Mouse (Mus musculus): ENCODE measurements around the gene Qser1. TPM values are rescaled to one million over a fixed set of nuclear protein-coding genes. Genes with fewer than 3 reads are reported as not detected.
A peak's percentile ranks its signal among the peaks of the same experiment; 100 is the strongest.

Qser1 gene
- polyA plus RNA-seq, 1 experiment from 2014 or later = 8.0 TPM

DNA sequence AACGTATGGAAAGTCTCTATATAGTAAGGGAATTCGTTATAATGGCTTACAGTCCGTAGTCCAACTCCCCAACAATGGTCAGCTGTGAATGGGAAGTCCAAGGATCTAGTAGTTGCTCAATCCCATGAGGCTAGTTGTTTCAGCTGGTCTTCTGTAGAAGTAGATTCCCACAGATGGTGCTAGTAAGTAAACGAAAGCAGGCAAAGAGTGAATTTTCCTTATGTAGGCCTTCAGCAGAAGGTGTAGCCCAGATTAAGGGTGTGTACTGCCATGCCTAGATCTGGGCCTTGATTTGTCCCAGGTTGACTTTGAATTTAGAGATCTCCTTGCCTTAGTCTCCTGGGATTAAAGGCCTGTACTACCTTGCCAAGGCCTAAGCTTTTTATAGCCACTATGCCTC is 100.3 kb downstream of the Qser1 start, which contains the start of gene Pin1rt1:
TSS of gene Pin1rt1 (minus strand) at position 101 of the 400 bp plus-strand sequence.
- no peak within 1 kb of the TSS for H3K4me2 ChIP-seq (replicated peaks)
- 90% methylated on average over 4 of the region's 4 CpGs for WGBS
- no peak for ATAC-seq

DNA sequence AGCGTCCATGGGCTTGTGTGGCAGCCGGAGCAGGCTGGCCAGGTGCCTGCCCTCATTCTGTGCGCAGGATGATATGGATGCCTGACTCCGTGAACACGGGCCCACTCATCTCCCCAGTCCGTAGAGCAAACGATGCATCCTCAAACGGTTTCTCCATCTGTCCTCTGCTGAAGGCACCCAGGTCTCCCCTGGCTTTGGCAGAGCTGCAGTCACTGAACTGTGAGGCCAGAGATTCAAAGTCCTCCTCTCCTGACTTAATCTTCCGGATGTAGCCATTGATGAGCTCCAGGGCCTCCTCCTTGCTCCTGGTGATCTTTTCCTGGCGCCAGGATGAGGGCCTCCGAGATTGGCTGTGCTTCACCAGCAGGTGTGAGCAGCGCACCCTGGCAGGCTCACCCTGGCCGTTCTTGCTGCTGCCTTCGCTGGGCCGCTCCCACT is 102.3 kb downstream of the Qser1 start:
- WGBS = 48% methylated on average over 15 of the region's 15 CpGs
- ATAC-seq = no peak
- no peak overlapping the region; the same call in 1 of the 2 replicates for H3K4me2 ChIP-seq (replicated peaks)

More for the DNA sequence above, 100.3 kb downstream of the Qser1 start, which contains the start of gene Pin1rt1:
- Histone ChIP-seq H3K27me3 (replicated peaks) (no peaks in the 10 kb centered on the region), H3K27ac (no peak within 1 kb of the TSS), H3K36me3 (no peaks in the 10 kb centered on the region), H3K9me3 (no peaks in the 10 kb centered on the region), H3K4me1 (replicated peaks) (0 out of 2 replicates have a peak, but pooled peaks cover under 1% of the 10 kb centered on the region), H3K4me3 (replicated peaks) (no peak within 1 kb of the TSS), H3K9ac (no peak within 1 kb of the TSS)

DNA sequence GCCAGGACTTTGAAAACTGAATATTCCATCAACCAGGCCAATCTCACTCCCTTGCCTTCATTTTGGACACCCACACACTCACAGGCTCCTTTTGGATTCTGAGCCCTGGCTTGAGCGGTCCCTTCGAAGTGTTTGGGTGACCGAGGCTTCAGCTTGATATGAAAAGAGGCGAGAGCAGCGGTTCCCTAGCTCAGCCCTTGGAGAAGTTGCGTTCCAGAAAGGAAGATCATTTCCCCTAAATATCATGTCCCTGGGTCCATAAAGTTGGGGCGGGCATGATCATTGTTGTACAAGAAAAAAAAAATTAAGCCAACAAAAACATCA is 104.1 kb downstream of the Qser1 start:
- 3% methylated on average over 7 of the region's 7 CpGs for WGBS
- Histone ChIP-seq H3K36me3 (no peaks in the 10 kb centered on the region), H3K27ac (peak overlapping the region; percentile 71; the same call in 1 of the 2 replicates), H3K4me3 (replicated peaks) (peak overlapping the region; percentile 72), H3K4me1 (replicated peaks) (0 out of 2 replicates have a peak, but pooled peaks cover 5% of the 10 kb centered on the region), H3K9me3 (no peaks in the 10 kb centered on the region), H3K27me3 (replicated peaks) (no peaks in the 10 kb centered on the region), H3K4me2 (replicated peaks) (peak overlapping the region; percentile 76), H3K9ac (peak overlapping the region; percentile 66)
- no peak; the same call in 1 of the 2 replicates for ATAC-seq

More for the DNA sequence above, 102.3 kb downstream of the Qser1 start:
- no peak overlapping the region for H3K27ac ChIP-seq
- 0 out of 2 replicates have a peak, but pooled peaks cover 5% of the 10 kb centered on the region for H3K4me1 ChIP-seq (replicated peaks)
- no peaks in the 10 kb centered on the region for H3K36me3 ChIP-seq
- no peaks in the 10 kb centered on the region for H3K9me3 ChIP-seq
- H3K27me3 ChIP-seq (replicated peaks) = no peaks in the 10 kb centered on the region
- no peak overlapping the region for H3K9ac ChIP-seq
- H3K4me3 ChIP-seq (replicated peaks) = no peak overlapping the region

DNA sequence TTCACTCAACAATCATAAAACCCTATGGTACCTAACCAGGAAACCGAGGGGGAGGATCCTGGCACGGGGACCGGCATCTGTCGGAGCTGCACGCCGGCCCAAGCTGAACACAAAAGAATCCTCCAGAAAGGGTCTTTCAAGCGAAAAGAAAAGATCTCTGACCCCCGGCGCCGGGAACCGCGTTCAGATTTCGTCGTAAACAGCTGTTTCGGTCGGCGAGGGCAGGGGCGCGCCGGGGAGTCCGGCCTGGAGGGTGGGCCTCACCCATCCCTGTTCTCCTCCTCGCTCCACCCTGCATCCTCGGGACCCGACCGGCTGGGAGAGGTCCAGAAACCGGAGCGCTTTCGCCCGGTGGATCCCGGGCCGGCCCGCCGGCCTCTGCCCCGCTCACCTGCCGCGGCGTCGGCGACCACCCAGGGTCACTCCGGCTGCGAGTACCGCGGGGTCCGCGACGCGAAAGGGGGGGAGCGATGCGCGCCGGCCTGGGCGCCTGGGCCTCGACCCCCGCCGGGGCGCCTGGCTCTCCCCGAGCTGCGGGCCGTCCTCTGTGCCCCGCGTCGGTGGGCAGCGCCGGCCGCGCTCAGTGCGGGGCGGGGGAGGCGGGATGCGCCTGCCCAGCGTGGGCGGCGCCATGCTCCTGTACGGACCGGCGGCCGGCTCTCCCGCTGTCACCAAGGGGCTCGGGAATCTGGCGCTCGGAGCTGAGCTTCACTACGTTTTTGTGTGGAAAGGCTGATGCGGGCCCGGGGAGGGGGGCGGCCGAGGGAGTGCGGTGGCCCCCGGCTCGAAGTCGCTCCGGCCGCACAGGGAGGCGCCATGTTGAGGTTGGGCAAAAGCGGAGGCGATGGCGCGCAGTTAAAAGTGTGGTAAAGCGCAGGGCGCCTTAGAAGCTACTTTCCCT is 104.7 kb downstream of the Qser1 start, which contains the start of gene Tcp11l1:
TSS of gene Tcp11l1 (minus strand) at position 585 of the 901 bp plus-strand sequence.
- Histone ChIP-seq H3K27me3 (replicated peaks) (no peaks in the 10 kb centered on the region), H3K4me2 (replicated peaks) (peak within 1 kb of the TSS; percentile 76), H3K9me3 (no peaks in the 10 kb centered on the region), H3K9ac (peak within 1 kb of the TSS; percentile 66), H3K27ac (peak within 1 kb of the TSS; percentile 71), H3K36me3 (no peaks in the 10 kb centered on the region), H3K4me1 (replicated peaks) (0 out of 2 replicates have a peak, but pooled peaks cover 5% of the 10 kb centered on the region), H3K4me3 (replicated peaks) (peak within 1 kb of the TSS; percentile 72)
- WGBS = 0% methylated on average over 85 of the region's 99 CpGs
- peak; percentile 93 for ATAC-seq

DNA sequence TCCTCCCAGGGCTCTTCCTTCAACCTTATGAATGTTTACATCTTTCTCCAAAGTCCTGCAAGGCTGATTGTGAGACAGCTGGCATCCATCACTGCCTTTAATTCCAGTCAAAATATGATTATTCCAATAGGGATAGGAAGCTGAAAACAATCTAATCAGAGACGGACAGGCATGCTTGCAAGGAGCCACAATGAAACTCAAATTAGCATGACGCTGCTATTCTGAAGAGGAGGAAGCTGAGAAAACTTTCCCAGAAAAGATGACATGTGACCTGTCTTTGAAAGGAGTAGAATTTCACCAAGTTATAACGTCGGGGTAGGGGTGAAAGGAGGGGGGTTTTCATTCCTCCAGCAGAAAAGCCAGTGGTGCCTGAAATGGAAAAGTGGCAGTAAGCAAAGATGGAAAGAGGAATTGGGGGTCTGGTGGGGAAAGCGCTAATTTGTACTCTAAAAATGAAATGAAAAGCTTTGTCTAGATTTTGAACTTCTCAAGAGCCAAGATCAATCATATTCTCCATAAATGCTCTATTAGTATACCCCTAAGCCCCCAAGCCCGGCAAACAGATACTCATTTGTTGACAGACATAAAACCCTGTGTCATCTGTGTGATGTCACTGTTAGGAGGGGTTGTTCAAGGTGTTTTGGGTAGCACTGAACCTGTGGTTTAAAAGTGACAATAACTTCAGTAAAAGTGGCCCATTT is 105.7 kb downstream of the Qser1 start:
- ATAC-seq = no peak
- 28% methylated on average over 6 of the region's 6 CpGs for WGBS

DNA sequence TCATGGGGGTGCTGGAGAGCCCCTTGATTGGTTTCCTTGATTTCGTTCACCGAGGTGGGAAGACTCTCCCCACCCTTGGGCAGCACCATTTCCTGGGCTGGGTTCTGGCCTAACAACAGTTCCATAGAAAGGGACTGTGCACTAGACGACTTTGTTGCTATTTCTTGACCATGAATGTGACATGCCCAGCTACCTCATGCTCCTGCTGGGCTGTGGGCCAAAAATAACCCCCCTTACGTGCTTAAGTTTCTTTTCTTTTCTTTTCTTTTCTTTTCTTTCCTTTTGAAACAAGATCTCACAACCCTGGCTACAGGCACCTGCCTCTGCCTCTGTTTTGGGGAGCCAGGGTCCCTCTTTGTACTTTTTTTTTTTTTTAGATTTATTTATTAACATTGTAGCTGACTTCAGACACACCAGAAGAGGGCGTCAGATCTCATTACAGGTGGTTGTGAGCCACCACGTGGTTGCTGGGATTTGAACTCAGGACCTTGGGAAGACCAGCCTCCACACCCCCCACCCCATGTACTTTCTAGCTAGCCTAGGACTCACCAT is 106.7 kb downstream of the Qser1 start:
- no peak overlapping the region for H3K27ac ChIP-seq
- H3K9ac ChIP-seq = no peak overlapping the region
- no peak overlapping the region for H3K4me2 ChIP-seq (replicated peaks)
- ATAC-seq = no peak
- no peaks in the 10 kb centered on the region for H3K27me3 ChIP-seq (replicated peaks)
- H3K36me3 ChIP-seq = no peaks in the 10 kb centered on the region
- 0 out of 2 replicates have a peak, but pooled peaks cover 5% of the 10 kb centered on the region for H3K4me1 ChIP-seq (replicated peaks)
- no peak overlapping the region for H3K4me3 ChIP-seq (replicated peaks)
- H3K9me3 ChIP-seq = no peaks in the 10 kb centered on the region
- WGBS = 64% methylated on average over 6 of the region's 6 CpGs

More for the DNA sequence above, 105.7 kb downstream of the Qser1 start:
- Histone ChIP-seq H3K4me3 (replicated peaks) (peak overlapping the region; percentile 72), H3K9me3 (no peaks in the 10 kb centered on the region), H3K27ac (no peak overlapping the region), H3K27me3 (replicated peaks) (no peaks in the 10 kb centered on the region), H3K4me1 (replicated peaks) (0 out of 2 replicates have a peak, but pooled peaks cover 5% of the 10 kb centered on the region), H3K9ac (no peak overlapping the region), H3K4me2 (replicated peaks) (peak overlapping the region; percentile 76), H3K36me3 (no peaks in the 10 kb centered on the region)

Other genes with a start within 250 kb of the Qser1 start
- gene Cstf3, start 226.2 kb downstream of the Qser1 start, polyA plus RNA-seq (2015; fragmentation: Nextera tagmentation; extraction: Ambion mirVana) = 59.9 and 62.1 TPM in 2 replicates
- gene Tcp11l1, start 104.6 kb downstream of the Qser1 start, polyA plus RNA-seq (2015; fragmentation: Nextera tagmentation; extraction: Ambion mirVana) = 31.2 and 34.5 TPM in 2 replicates
- gene Pin1rt1, start 100.4 kb downstream of the Qser1 start, polyA plus RNA-seq (2015; fragmentation: Nextera tagmentation; extraction: Ambion mirVana) = 0.14 TPM in 1 of 2 replicates, not detected in the other
- 32.6 and 36.2 TPM in 2 replicates for gene Depdc7, start 73.9 kb downstream of the Qser1 start, polyA plus RNA-seq (2015; fragmentation: Nextera tagmentation; extraction: Ambion mirVana)
- 2.3 and 4.0 TPM in 2 replicates for gene Prrg4, start 33.1 kb upstream of the Qser1 start, polyA plus RNA-seq (2015; fragmentation: Nextera tagmentation; extraction: Ambion mirVana)
- gene Ccdc73, start 51.0 kb upstream of the Qser1 start, polyA plus RNA-seq (2015; fragmentation: Nextera tagmentation; extraction: Ambion mirVana) = 4.6 and 5.8 TPM in 2 replicates
- 253 and 266 TPM in 2 replicates for gene Eif3m, start 200.3 kb upstream of the Qser1 start, polyA plus RNA-seq (2015; fragmentation: Nextera tagmentation; extraction: Ambion mirVana)

Measured in intestine, embryonic 15.5 days (tissue).